Mouse (Mus musculus) WW6 (cell line): ENCODE data around the gene 2410137M14Rik.
"Not testable (repeated sequence)": the region's sequence is repeated elsewhere in the genome, so short reads cannot be mapped to it uniquely, and the experiment has no call there.

Experiments
- DNase-seq: peaks from one replicate; pipeline ENCODE4 v3.0.0-alpha.2; 2013; ENCODE audit warnings: low read depth, low spot score

Gene 2410137M14Rik

GRCm38 (mm10) chr17:36981221-36981813 is at the start of gene 2410137M14Rik:
2410137M14Rik (minus strand) TSS chr17:36981237.
- no peak for DNase-seq

DNA sequence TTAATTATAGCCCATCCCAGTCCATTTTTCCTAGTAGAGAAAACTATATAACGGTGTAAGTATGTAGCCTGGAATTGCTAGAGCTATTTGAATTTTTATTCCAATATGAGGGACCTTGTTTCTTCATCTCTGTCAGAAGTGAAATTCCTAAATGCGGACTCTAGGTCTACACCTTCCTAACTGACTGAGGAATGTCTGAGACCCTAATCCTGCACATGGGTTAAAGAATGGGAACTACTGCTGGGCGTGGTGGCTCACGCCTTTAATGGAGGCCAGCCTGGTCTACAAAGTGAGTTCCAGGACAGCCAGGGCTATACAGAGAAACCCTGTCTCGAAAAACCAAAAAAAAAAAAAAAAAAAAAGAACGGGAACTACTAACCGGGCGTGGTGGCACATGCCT is 48.1 kb upstream of the 2410137M14Rik start:
- DNase-seq = no peak

- DNase-seq = peak; percentile 91
These were observed 47.7 kb upstream of the 2410137M14Rik start for GRCm38 (mm10) chr17:37028683-37029120.

- no peak for DNase-seq
These were observed 47.2 kb upstream of the 2410137M14Rik start for GRCm38 (mm10) chr17:37028212-37028611.

DNA sequence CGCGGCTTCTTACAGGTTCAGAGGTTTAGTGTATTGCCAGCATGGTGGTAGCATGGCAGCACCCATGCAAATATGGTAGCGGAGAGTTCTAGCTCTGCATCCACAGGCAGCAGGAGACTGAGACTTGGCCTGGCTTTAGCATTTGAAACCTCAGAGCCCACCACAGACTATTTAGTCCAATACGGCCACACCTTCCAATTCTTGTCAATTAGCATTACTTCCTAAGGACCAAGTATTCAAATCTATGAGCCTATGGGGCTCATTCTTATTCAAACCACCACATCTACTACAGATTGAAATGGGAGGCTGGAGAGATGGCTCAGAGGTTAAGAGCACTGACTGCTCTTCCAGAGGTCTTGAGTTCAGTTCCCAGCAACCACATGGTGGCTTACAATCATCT is 46.4 kb upstream of the 2410137M14Rik start:
- DNase-seq = no peak

DNA sequence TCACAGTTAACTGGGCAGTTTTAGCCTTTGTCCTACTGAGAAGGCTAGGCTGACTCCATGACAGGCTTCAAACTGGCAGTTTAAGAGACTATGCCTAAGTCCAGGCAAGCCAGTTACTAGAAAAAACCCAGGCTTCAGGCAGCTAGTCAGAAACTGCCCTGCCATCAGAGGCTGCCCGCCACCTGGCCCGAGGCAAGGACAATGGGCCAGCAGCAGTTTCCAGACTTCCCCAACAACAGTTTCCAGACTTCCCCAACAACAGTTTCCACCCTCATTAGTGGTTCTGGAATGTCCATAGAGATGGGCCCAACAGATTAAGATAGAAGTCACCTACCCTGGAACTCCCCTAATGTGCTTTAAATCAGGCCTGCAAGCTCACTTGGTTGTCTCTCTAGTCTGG is 45.4 kb upstream of the 2410137M14Rik start:
- DNase-seq = no peak

DNA sequence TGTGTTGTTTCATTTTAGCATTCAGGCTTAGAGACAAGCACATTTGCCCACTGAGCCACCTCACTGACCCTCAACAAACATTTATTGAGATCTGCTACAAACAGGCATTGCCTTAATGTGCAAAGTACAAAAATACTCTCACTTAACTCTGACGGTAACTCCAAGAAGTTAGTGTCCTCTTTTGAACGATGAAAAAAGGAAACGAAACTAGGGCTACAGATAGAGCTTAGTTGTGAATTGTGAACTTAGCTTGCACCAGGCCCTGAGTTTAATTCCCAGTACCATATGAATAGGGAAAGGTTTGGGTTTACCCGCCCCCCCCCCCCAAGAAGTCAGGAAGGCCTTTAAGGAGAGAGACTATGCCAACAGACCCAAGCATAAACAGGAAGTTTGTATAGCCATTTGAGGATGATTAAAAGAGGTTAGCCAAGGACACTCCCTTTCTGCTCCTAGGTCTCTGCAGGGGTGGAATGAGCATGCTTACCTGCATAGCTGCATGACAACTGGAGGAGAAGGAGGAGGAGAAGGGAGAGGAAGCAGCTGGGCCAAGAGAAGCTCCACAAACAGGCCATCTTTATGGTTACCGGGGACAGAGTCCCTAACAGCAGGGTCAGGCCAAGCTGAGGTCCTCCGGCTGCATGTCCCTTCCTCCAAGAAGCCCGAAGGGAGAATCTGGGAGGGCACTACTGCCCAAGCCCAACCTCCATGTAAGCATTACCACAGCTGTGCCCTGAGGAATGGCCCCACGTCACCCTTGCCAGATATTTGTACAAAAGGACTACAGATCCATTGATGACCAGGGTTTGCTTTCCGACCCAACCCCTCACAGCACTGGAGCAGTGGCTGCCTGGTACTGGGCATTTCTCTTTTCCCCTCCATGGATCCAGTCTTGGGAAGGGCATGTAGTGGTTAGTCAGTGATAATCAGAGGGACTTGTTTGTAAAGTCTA is 41.9 kb upstream of the 2410137M14Rik start, which contains the start of gene Mog:
Gene Mog, minus strand, starts transcription at position 771 of the 949 bp plus-strand sequence.
- DNase-seq = no peak

- not testable (repeated sequence) for DNase-seq
These were observed 38.2 kb upstream of the 2410137M14Rik start for GRCm38 (mm10) chr17:37019242-37019641.

DNA sequence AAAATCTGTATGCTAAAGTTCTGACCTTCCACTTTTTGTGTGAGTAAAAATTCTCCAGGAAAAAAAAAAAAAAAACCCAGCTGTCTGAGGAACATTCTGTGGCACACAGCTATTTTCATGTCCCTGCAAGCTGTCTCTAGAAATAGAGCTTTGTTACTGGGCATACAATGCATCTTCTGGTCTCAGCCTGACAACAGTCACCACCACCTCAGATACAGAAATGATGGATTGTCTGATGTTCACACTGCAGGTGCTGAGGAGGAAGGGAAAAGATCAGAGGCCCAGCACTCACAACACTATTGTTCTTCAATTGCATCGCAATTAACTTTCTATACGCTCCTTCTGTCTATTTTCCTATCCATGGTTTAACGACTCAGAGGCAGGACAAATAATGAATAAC is 37.3 kb upstream of the 2410137M14Rik start:
- DNase-seq = no peak

DNA sequence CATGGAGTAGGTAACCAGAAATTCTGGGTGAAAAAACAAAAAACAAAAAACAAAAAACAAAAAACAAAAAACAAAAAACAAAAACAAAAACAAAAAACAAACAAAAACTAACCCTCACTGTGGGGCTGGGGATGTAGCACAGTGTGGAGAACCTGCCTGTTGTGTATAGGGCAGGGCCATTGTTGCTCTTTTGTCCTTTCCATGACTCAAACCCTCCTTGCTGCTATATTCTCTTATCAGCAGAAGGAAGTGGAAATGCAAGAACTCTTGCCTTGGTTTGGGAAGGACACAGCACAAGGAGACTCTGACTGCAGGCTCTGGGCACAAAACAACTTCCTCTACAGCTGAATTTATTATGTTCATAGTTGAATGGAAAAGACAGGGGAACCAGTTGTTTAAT is 35.3 kb upstream of the 2410137M14Rik start:
- DNase-seq = no peak

GRCm38 (mm10) chr17:37012141-37012540 is 31.1 kb upstream of the 2410137M14Rik start:
- DNase-seq = no peak

GRCm38 (mm10) chr17:37011719-37012118 is 30.7 kb upstream of the 2410137M14Rik start:
- DNase-seq = no peak

- no peak for DNase-seq
These were observed 28.5 kb upstream of the 2410137M14Rik start for GRCm38 (mm10) chr17:37009460-37010042.

GRCm38 (mm10) chr17:37008161-37008560 is 27.1 kb upstream of the 2410137M14Rik start:
- DNase-seq = no peak

GRCm38 (mm10) chr17:37003366-37003765 is 22.3 kb upstream of the 2410137M14Rik start:
- DNase-seq = no peak

DNA sequence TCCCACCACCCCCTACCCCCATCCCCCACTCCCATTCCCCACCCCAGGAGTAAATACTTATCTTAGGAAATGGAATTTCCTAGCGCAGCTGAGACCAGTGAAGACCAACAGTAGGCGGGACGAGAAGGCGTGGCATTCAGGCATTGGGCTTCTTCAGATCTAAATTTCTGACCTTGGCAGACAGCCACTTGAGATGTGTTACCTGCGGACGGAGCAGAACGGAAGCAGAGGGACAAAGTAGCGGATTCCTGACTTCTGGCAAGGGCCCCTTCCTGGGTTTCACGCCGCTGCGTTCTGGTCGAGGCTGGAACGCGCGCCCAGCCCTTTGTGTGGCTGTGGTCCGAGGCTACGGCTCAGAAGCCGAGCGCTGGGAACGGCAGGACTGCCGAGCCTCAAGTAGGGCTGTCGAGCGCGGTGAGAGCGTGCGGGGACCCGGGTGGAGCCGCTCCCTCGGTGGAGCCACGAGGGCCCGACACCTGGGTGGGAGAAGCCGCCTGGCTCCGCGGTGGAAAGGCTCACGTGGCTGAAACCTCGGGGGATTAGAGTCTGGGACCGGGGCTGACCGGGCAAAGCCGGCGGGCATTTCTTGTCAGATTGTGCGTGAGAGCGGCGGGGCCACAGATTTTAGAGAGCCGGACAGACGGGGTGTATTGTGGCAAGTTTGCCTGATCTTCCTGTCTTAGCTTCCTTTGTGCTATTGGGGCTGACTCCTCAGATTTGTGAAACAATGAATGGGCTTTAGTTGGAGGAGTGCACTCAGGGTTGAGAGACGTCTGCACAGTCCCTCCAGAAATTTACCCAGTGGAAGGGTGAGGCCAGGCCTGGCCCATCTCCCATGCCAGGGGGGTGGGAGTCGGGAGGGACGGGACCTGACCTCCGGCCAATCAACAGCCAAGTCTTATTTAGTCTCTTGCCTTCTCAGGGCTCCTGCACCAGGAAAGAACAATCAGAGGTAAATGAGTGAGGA is 21.6 kb upstream of the 2410137M14Rik start:
- DNase-seq = peak; percentile 83

- no peak for DNase-seq
These were observed 19.8 kb upstream of the 2410137M14Rik start, which contains the start of gene Zfp57 for GRCm38 (mm10) chr17:37000863-37001262. Zfp57 (plus strand) TSS chr17:37001163.

DNA sequence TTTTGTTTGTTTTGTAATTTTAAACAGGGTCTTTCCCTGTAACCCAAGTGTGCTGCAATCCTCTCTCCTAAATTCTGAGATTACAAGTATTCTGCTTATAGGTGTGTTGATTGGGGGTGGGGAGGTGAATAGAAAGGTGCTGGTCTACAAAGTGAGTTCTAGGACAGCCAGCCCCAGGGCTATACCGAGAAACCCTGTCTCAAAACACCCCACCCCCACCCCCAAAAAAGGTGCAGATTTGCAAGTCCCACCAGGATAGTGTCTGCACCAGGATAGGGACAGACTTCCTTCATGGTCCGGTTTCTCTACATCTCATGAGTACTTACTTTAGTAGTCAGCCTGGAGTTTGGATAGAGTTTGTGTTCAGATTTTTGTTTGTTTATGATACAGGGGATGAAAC is 17.4 kb upstream of the 2410137M14Rik start:
- no peak for DNase-seq

- no peak for DNase-seq
These were observed 16.1 kb upstream of the 2410137M14Rik start for GRCm38 (mm10) chr17:36997033-36997735.

- no peak for DNase-seq
These were observed 14.4 kb upstream of the 2410137M14Rik start for GRCm38 (mm10) chr17:36995448-36995847.
